Mouse (Mus musculus): Measurements from ENCODE around the gene Gm42372.
A peak's percentile ranks its signal among the peaks of the same experiment; 100 is the strongest.

The Gm42372 gene

DNA sequence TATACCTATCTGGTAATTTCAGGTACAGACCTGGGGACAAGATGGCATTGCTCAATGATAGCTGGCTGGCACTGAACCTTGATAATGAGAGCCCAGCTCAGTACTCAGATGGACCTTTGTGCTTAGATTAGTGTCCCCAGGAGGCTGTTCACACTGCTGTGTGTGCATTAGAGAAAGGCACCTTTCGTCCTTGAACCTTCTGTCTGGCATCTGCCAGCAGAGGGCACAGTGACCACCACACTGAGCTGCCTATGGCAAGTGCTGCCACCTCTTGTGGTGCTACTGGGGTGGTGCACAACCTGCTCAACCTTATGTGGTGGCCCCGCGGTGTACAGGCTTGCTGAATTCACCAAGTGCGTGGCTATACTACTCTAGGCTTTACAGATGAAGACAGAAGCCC, 24.4 kb downstream of the Gm42372 start:
- peak; percentile 61 to 70 for DNase-seq

DNA sequence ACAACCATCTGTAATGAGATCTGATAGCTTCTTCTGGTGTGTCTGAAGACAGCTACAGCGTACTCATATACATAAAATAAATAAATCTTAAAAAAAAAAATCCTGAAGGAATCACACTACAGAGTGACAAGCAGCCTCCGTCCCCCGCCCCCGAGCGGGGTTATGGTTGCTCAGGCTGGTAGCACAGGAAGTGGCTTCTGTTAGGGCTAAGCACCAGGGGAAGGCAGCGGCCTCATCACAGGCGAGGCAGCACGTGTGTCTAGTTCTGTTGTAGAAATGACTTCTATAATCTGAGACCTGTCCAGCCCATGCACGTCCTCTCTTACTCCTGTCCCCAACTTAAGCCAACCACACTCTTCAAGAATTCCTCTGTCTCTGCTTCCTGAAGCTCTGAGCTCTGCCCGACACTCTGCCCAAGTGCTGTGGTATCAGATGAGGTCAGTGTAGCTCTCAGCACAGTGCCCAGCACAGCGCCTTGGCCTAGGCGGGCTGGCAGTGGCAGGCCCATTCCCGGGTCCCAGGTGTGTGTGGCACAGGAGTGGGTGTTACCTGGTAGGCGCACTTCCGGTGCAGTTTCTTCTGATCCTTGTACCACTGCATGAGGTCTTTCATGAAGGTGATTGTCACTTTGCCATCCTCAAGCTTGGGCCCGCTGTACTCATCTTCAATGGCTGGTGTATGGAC, 26.6 kb downstream of the Gm42372 start:
- DNase-seq: no peak

DNA sequence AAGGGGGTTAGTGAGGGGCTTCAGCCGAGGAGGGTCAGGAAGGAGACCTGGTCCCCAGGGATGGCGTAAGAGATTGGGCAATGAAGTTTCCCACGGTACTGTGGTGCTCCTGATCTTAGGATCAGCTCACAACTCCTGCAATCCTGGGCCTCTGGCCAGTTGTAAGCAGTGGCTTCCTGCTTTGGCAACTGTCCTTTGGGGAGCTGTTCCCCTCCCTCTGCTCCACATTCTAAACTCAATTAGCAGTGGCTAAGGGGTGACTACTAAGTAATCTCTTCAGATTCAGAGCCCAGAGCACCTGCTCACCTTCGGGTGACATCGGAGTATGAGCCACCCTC, 27.1 kb downstream of the Gm42372 start:
- DNase-seq: no peak

DNA sequence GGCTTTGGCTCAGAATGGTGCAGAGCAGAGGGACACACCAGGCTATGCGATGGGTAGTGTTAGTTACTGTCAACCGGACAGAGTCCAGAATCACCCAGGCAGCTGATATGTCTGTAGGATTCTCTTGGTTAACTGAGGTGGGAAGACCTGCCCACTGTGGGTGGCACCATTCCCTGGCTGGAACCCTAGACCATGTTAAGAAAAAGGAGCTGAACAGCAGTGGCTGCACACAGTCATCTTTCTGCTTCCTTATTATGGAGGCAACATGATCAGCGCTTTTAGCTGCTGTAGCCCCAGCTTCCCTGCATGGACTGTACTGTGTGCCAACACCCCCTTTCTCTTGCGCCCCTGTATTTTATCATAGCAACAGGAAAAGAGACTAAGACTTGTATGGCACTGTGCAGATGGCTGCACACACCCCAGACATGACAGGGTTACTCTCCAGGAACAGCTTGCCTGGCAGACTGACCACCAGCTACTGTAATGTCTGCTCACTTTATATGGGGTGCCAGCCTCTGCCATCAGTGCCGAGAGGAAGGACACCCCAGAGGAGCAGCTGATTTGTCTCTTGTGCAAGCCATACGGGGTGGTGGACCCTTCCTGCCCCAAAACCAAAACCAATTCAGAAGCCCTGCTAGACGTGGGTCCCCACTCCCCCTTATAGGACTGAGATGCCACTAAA, 29.2 kb downstream of the Gm42372 start:
- DNase-seq: no peak

DNA sequence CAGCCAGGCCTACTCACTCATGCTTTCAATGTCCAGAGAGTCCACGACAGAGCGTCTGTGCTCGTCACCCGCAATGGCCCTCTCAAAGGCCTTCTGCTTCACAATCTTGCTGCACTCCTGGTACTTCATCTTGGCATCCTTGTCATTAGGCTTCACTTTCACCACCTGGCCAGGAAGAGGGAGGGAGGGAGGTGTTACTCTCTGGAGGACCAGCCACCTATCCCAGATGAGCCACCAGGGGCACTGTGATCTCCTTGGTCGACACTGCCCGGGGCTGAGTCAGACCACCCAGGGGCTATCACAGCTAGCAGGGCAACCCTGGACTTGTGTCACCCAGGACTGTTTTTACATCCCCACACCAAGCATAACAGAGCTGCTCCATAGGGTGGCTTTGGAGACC, 32.5 kb downstream of the Gm42372 start:
- DNase-seq: peak in 1 of 2 experiments; percentile 31

DNA sequence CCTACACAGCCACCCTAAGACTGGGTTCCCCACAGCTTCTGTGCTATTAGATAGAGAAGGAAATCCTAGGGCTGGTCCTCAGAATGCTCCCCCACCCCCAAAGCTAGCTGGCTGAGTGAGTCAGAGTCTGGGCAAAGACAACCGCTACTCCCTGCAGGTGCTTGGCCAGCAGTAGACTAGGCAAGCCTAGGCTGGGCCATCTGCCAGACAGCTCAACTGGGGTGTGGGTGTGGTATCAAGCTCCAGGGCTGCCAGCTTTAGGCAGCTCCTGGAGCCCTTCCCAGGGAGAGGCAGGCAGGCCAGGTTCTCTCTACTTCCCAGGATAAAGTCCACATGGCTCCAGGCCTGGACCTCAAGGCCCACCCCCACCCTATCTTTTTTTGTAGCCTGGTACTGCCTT, 34.1 kb downstream of the Gm42372 start:
- DNase-seq: peak; percentile 95 to 96

DNA sequence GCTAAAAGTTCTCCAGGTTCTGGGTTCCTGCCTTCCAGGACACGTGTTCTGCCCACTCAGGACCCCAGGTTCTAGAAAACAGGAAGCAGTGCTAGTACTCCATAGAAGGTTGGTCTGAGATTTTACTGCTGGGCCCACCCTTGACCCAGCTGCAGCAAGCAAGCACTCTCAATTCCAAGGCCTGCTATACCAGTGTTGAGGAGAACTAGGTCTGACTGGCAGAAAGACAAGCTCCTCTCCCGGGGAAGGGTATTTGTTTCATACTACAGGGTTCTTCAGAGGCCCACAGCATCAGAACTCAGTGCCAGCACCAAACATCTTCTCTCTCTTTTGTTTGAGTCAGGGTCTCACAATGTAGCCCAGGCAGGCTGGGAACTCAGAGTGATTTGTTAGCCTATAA, 35.0 kb downstream of the Gm42372 start:
- DNase-seq: no peak

DNA sequence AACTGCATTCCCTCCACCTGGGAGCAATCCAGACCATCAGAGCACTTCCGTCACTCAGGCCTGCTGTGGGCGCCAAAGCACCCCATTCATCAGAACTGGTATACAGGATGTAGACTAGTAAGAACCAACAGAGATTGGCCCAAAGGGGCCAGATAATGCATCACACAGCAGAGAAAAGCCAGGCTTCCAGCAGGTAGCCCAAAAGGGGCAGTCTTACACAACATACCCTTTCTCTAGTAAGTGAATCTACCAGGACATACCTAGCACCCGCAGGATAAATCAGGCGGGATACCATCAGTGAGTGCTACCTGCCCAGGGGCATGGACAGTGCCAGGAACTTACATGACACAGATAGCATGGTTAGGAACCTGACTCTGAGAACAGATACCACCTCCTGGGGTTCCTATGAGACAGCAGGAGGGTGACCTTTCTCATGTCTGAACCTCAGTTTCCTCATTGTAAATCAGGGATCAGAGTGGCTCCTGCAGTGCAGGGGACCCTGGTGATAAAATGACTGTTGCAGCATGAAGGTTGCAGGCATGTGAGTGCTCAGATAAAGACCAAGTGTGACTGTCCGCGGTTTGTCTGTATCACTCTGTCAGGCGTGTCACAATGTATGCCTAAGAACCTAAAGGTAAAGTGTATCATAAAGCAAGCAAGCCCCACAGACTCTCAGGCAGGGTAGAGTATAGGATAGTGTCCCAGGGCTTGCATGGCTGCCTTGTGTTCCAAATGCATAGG, 36.7 kb downstream of the Gm42372 start:
- DNase-seq: no peak

DNA sequence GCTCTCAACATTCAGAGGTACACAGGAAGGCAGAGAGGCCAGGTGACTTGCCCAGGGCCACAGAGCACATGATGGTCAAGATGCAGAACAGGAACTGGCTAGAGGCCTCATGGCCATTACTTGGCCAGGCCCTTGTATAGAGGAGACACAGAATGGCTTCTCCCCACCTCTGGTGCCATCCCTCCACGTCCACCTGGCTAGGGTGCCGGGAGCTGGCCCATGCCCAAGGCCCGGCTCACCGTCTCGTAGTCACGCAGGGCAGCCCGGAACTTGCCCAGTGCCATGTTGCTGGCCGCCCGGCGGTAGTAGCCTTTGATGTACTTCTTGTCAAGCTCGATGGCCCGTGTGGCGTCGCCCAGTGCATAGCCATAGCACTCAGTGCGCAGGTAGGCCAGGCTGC, 39.3 kb downstream of the Gm42372 start:
- DNase-seq: peak in 1 of 2 experiments; percentile 8

DNA sequence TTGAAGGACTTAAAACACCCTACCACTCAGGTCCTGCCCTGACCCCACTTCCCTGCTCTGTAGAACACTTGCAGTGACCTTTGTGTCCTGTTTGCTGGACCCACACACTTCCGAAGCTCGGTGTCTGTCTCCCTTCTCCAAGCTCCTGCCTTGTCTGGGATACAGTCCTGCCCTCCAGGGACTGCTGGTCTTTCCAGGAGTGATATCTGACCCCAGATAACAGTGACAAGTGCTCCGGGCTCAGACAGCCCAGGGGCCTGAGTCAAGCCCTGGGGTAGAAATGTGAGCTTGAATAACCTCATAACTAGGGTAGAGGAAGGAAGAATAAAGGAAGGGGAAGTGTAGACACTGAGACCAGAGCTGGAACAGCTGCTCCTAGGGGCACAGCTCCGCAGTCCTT, 40.8 kb downstream of the Gm42372 start:
- DNase-seq: peak; percentile 34 to 37

DNA sequence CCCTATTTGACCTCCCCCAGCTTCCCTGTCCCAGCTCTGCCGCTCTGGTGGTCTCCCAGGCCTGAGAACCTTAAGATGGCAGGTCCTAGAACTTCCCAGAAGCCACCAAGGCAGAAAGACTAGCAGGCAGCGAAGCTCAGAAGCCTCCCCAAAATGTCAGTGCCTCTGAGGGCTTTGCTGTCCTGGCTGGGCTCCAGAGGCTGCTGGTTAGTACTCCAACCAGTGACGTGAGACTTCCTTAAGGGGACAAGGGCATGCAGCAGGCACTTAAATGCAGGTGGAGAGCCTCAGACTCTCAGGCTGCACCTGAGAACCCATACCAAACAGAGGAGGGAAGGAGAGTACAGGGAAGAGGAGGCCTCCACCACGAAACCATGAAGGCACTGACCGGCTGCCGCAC, 41.3 kb downstream of the Gm42372 start:
- DNase-seq: peak; percentile 59 to 77

DNA sequence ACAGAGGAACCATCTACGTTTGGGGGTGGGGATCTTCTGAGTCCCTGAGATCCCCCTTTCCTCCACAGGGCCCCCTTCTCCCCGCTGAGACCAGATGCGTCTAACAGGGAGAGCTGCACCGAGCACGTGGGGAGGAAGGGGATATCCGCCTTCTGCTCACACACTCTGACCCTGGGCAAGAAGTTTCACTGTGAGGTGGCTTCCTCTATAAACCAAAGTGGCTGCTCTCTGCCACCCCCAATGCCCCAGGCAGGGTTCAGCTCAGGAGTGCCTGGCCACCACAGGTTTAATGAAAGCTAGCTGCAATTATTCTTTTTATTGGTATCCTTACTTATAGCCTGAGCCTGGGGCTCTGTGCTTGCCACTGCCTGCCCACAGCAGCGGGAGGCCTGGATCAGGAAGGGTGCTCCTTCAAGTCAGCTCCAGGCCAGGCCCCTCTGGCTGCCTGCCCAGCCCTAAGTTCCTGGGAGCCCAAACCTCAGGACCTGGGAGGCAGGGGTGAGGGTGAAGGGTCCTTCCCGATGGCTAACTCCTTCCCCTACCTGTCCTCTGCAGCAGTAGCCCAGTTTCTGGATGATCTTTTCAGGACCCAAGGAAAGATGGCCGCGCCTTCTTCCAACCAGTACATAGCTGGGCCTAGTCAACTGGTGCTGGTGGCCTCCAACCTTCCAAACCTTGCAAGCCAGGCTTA, 42.1 kb downstream of the Gm42372 start:
- DNase-seq: peak; percentile 77 to 82

DNA sequence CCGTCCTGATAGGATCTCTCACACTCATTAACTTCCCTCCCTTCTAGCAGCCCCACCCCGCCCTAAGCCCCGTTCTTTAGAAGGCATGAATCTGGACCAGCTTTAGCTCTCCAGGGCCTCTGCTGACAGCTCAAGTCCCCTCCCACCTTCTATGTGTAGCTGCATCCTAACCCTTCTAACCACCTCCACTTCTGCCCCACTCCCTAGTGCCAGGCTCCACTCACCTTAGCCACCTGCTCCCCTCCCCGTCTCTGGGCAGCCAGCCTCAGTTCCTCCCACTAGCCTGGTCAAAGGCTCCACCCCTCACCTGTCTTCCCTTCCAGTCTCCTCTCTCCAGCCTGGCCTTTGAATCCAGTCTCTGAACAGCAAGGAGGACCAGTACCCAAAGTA, 42.6 kb downstream of the Gm42372 start:
- DNase-seq: peak; percentile 57 to 62

DNA sequence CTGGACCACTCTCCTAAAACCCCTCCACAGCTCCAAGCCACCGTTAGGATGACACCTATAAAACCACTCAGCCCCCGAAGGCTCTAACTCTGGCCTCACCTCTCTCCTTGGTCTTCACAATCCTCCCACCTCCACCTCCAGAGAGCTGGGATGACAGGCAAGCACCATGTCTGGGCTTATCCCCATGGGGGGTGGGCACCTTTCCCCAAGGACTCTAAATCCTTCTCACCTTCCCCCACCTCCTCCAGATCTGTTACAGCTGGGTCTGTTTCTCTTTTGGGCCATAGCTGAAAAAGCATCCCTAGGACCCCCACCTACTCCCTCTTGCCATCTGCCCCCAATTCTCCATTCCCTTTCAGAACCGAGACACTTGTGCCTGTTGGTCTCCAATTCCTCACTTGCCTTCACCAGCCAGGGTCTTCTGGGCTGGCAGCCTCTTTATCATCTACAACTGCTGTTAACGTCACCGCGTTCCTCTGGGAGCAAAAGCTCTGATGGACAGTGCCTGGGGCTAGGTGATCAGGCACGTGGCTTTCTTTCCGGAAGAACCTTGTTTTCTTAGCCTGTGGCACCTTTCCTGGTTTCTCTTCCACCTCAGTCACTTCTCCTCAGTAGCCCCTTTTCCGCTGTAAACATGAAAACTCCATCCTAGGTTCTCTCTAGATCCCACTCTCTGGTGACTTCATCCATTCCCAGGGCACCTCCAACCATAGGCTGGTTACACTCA, 43.2 kb downstream of the Gm42372 start:
- no peak for DNase-seq

DNA sequence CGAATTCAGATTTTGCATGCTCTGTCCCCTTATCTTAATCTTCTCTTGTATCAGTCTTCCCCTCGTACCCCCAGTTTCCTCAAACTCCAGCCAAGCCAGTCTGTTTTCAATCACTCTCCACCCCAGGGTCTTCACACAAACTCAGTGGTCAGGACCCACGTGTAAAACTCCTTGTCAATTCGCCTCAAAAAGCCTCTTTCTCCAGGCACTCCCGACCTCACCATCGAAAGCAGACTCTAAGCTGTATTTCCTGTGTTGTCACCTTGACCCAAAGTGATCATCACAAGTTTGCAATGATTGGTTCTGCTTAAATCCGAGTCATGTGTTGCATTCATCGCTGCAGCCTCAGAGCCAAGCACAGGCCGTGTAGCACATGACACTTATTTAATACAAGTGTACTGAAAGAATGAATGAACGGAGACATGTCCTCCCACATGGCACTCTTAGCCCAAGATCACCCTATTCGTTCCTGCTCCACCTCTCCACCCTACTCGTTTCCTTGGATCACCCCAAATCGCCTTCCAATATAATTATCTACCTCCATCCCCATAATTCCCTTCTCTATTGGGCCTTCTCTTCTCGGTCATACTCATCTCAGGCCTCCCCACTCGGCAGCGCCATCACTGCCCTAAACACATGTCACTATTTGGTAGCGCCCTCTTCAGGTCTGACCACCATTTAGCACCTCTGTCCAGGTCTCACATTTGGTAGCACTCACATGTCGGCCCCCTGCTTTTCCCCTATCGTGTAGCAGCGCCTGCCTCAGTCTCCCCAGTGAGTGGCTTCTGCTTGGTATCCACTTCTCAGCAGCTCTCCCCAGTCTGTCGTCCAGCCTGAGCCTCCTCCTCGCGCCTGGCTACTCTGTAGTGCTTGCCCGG, 44.1 kb downstream of the Gm42372 start:
- DNase-seq: peak; percentile 74 to 80

DNA sequence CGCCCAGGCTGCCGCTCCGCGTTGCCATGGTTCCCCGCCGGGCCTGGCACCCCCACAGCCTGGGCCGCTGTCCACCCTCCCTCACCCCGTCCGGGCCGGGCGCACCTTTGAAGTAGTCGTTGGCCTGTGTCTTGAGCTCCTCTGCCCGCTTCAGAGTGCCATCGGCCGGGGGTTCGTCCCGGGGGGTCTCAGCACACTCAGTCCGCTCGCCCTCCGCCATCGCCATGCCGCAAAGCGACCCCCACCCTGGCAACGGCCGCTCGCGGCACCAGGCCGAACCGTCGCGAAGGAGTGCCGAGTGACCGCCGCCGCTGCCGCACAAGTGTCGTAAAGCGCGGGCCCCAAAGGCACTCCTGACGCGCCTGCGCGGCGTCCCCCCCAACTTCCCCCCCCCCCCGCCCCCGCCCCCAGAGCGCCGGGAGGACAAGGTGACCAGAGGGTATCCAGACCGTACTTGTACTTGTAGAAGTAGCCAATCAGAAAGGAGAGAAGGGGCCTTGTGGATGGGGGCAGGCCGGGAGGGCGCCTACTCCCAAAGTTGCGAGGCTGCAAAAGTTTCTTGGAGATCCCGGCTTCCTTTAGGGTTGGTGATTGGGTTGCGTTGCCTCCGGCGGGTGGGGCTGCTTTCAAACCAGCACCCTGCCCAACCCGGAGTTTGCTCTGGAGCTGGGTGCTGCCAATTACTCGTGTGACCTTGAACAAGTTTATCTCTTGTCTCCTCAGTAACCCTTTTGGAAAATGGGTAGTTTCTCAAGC, 44.9 kb downstream of the Gm42372 start, which contains the start of gene Ppp5c:
Ppp5c (minus strand) TSS at position 337 of the 756 bp plus-strand sequence.
- peak; percentile 93 for DNase-seq

DNA sequence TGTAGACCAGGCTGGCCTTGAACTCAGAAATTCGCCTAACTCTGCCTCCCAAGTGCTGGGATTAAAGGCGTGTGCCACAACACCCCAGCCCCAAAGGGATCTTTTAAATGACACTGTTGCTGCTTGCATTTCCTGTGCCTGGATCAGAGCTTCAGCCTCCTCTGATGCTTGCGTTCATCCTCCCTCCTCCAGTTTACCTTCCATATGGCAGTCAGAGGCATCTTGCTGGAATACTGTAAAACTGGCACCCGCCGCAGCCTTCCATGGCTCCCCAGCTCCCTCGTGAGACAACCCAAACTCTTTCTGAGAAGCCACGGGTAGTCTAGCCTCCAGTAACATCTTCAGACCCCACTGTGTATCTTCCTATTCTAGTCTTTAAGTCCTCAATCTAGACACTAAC, 46.0 kb downstream of the Gm42372 start:
- DNase-seq: no peak

DNA sequence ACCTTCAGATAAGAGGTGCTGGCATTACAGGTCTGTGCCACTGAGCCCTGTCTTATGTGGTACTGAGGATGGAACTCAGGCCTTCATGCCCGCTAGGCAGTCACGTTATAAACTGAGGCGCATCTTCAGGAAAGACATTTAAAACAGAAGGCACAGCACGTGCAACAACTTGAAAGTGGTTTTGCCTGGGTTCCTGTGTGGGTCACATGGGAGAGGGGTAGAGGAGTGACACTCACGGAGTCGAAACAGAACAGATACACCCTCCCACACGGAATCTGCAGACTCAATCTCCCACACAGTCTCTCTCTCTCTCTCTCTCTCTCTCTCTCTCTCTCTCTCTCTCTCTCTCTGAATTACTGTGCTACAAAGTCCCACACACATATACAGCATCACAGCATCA, 47.4 kb downstream of the Gm42372 start:
- no peak for DNase-seq

Measured in kidney, postnatal 36 days (tissue).